Mouse (Mus musculus): ENCODE data around the gene Ip6k1.

GRCm38 (mm10) chr9:108067199-108067598, 64.9 kb downstream of the Ip6k1 start:
- TF ChIP-seq FOSL1 (IDR thresholded peaks at IDR 0.05; ENCODE audit: insufficient read depth, low read length, poor library complexity, severe bottlenecking) (no peak), CEBPB (IDR thresholded peaks at IDR 0.05; ENCODE audit: low read depth) (no peak), CTCF (IDR thresholded peaks at IDR 0.05; ENCODE audit: control insufficient read depth, insufficient read depth, insufficient read length) (no peak), MYOG (IDR thresholded peaks at IDR 0.05; ENCODE audit: control insufficient read depth, extremely low read depth, insufficient read length) (no peak), MAX (IDR thresholded peaks at IDR 0.05) (no peak), USF1 (IDR thresholded peaks at IDR 0.05; ENCODE audit: low read depth) (no peak), MYOD1 (IDR thresholded peaks at IDR 0.05; ENCODE audit: control insufficient read depth, insufficient read length, low read depth) (no peak)

Data from C2C12 (cell line).